Mouse (Mus musculus): Measurements from ENCODE around the gene Zfp213.

DNA sequence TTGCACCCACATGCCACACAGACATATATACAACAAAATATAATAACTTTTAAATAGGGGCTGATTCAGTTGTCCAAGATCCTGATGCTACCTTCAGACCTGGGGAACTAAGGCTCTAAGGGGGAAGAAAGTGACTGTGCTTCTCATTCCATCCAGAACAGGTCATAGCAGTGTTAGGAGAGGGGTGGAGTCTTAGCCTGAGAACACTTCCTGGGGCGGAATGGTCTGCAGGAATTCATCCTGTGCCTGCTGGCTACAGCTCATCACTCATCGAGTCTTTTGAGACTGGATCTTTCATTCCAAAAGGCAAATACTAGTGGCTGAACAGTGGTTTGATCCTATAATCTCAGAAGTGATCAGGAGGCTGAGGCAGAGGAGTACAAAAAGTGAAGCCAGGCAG lies 23.2 kb upstream of the Zfp213 start:
- TF ChIP-seq CTCF (IDR thresholded peaks at IDR 0.05; ENCODE audit: insufficient read depth, low read depth, low read length) (no peak), POLR2A (IDR thresholded peaks at IDR 0.05; ENCODE audit: insufficient read depth, low read depth, low read length) (no peak)

Measured in olfactory bulb, adult 2 months (tissue).